Mouse (Mus musculus): Measurements from ENCODE around the gene Polq. TPM values are rescaled to one million over a fixed set of nuclear protein-coding genes. Genes with fewer than 3 reads are reported as not detected.

Gene Polq
- total RNA-seq (2021): 1 to 10 TPM; 1.7 to 2.1 TPM
- long read RNA-seq, experiment 1: 0 reads
- long read RNA-seq, experiment 2: 0 reads

GRCm38 (mm10) chr16:37011061-37011921 lies at the start of gene Polq:
Gene Polq, plus strand, starts transcription at chr16:37011786.
- Histone ChIP-seq H3K4me3 (peak within 1 kb of the TSS; percentile 73), H3K27ac (peak within 1 kb of the TSS; percentile 29)
- intact Hi-C loops (cut with DNase I): loop anchor here (2.0 to 5.0 kb wide), 6 partner anchors 66 to 969 kb away; partner anchors contain the start of genes Eaf2, Golgb1, Iqcb1 and Wdr5b
- peak; percentile 90 to 91 for DNase-seq (ENCODE audit: extremely low spot score in 1 of 2, low spot score in 2 of 2)
- TF ChIP-seq CTCF (IDR thresholded peaks at IDR 0.05): no peak; the same call in 1 of the 2 replicates

GRCm38 (mm10) chr16:36963415-36963814 lies 48.2 kb upstream of the Polq start:
- no peak overlapping the region for H3K27ac ChIP-seq
- intact Hi-C loops (cut with DNase I): no loop called here
- DNase-seq (ENCODE audit: extremely low spot score in 1 of 2, low spot score in 2 of 2): no peak
- no peak overlapping the region for H3K4me3 ChIP-seq
- TF ChIP-seq CTCF (IDR thresholded peaks at IDR 0.05): no peak

- no peak for TF ChIP-seq CTCF (IDR thresholded peaks at IDR 0.05)
- intact Hi-C loops (cut with DNase I): no loop called here
- no peak for DNase-seq (ENCODE audit: extremely low spot score in 1 of 2, low spot score in 2 of 2)
- no peak overlapping the region for H3K27ac ChIP-seq
- H3K4me3 ChIP-seq: no peak overlapping the region
Observed at GRCm38 (mm10) chr16:36979127-36979526, 32.5 kb upstream of the Polq start.

- intact Hi-C loops (cut with DNase I): no loop called here
- TF ChIP-seq CTCF (IDR thresholded peaks at IDR 0.05): no peak
Observed at GRCm38 (mm10) chr16:36983796-36984195, 27.8 kb upstream of the Polq start.

GRCm38 (mm10) chr16:36985636-36986042 lies 25.9 kb upstream of the Polq start:
- no peak for DNase-seq (ENCODE audit: extremely low spot score in 1 of 2, low spot score in 2 of 2)
- intact Hi-C loops (cut with DNase I): no loop called here
- no peak overlapping the region for H3K4me3 ChIP-seq
- H3K27ac ChIP-seq: no peak overlapping the region
- TF ChIP-seq CTCF (IDR thresholded peaks at IDR 0.05): no peak

More at GRCm38 (mm10) chr16:36983796-36984195, 27.8 kb upstream of the Polq start:
- Histone ChIP-seq H3K27ac (no peak overlapping the region), H3K4me3 (no peak overlapping the region)
- no peak for DNase-seq (ENCODE audit: extremely low spot score in 1 of 2, low spot score in 2 of 2)

GRCm38 (mm10) chr16:36987399-36987798 lies 24.2 kb upstream of the Polq start:
- no peak for TF ChIP-seq CTCF (IDR thresholded peaks at IDR 0.05)
- no peak for DNase-seq (ENCODE audit: extremely low spot score in 1 of 2, low spot score in 2 of 2)
- intact Hi-C loops (cut with DNase I): no loop called here
- no peak overlapping the region for H3K27ac ChIP-seq
- H3K4me3 ChIP-seq: no peak overlapping the region

- DNase-seq (ENCODE audit: extremely low spot score in 1 of 2, low spot score in 2 of 2): no peak
- intact Hi-C loops (cut with DNase I): no loop called here
- no peak overlapping the region for H3K27ac ChIP-seq
- no peak for TF ChIP-seq CTCF (IDR thresholded peaks at IDR 0.05)
- no peak overlapping the region for H3K4me3 ChIP-seq
Observed at GRCm38 (mm10) chr16:36988066-36988465, 23.5 kb upstream of the Polq start.

GRCm38 (mm10) chr16:36989493-36989892 lies 22.1 kb upstream of the Polq start:
- H3K4me3 ChIP-seq: no peak overlapping the region
- TF ChIP-seq CTCF (IDR thresholded peaks at IDR 0.05): no peak
- H3K27ac ChIP-seq: no peak overlapping the region
- intact Hi-C loops (cut with DNase I): no loop called here
- DNase-seq (ENCODE audit: extremely low spot score in 1 of 2, low spot score in 2 of 2): no peak

GRCm38 (mm10) chr16:36989999-36990625 lies 21.5 kb upstream of the Polq start, which contains the start of gene Fbxo40:
Gene Fbxo40, minus strand, starts transcription at chr16:36990467.
- Histone ChIP-seq H3K4me3 (no peak within 1 kb of the TSS), H3K27ac (no peak within 1 kb of the TSS)
- intact Hi-C loops (cut with DNase I): no loop called here
- DNase-seq (ENCODE audit: extremely low spot score in 1 of 2, low spot score in 2 of 2): no peak
- TF ChIP-seq CTCF (IDR thresholded peaks at IDR 0.05): no peak

- TF ChIP-seq CTCF (IDR thresholded peaks at IDR 0.05): no peak
- H3K4me3 ChIP-seq: no peak overlapping the region
- intact Hi-C loops (cut with DNase I): no loop called here
- no peak overlapping the region for H3K27ac ChIP-seq
- no peak for DNase-seq (ENCODE audit: extremely low spot score in 1 of 2, low spot score in 2 of 2)
Observed at GRCm38 (mm10) chr16:36997650-36998049, 13.9 kb upstream of the Polq start.

GRCm38 (mm10) chr16:36999366-36999972 lies 12.1 kb upstream of the Polq start:
- Histone ChIP-seq H3K27ac (no peak overlapping the region), H3K4me3 (no peak overlapping the region)
- intact Hi-C loops (cut with DNase I): no loop called here
- TF ChIP-seq CTCF (IDR thresholded peaks at IDR 0.05): no peak
- no peak for DNase-seq (ENCODE audit: extremely low spot score in 1 of 2, low spot score in 2 of 2)

- no peak for DNase-seq (ENCODE audit: extremely low spot score in 1 of 2, low spot score in 2 of 2)
- TF ChIP-seq CTCF (IDR thresholded peaks at IDR 0.05): no peak
- intact Hi-C loops (cut with DNase I): no loop called here
- H3K27ac ChIP-seq: no peak overlapping the region
- no peak overlapping the region for H3K4me3 ChIP-seq
Observed at GRCm38 (mm10) chr16:37009262-37009661, 2.3 kb upstream of the Polq start.
